Mouse (Mus musculus) testis, postnatal 10 days (tissue): Measurements from ENCODE around the gene Lrrc47.

Source experiments
- DNase-seq: peaks from one replicate; pipeline ENCODE4 v3.0.0; 2021; ENCODE audit warnings: low spot score

Lrrc47 gene

DNA sequence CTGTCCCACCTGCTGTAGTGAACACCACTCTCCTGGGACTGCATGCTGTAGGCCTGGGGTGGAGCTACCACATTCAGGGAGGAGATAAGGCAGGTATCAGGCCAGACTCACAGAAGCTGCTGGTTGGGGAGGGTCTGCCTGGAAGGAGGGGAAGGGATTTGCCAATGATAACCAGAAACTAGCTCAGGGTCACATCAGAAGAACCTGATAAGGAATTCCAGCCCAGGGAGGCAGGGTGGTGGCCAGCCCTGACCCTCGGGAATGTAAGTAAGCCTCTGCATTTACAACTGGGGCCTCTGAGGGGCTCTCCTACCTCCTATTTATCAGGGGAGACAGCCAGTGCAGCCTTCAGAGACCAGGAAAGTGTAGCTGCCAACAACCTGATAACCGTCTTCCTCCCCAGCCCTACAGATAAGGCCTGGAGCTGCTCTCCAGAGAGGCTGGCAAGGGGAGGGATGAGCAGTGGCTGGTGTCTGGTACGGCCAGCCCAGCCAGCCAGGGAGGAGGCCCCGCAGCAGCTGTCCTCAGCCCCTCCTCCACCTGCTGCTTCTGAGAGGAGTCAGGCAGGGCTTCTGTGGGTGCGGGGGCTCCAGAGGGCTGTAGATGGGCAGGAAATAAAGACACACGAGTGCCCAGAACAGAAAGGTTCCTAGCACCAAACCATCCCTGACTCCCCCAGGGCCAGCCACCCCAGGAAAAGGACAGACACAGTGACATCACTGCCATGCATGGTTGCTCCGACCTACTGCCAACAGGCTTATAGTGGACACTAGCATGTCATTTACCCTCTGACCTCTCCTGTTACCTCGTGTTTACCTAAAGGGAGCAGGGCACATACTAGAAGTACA lies 12.4 kb downstream of the Lrrc47 start:
- peak; percentile 73 for DNase-seq

DNA sequence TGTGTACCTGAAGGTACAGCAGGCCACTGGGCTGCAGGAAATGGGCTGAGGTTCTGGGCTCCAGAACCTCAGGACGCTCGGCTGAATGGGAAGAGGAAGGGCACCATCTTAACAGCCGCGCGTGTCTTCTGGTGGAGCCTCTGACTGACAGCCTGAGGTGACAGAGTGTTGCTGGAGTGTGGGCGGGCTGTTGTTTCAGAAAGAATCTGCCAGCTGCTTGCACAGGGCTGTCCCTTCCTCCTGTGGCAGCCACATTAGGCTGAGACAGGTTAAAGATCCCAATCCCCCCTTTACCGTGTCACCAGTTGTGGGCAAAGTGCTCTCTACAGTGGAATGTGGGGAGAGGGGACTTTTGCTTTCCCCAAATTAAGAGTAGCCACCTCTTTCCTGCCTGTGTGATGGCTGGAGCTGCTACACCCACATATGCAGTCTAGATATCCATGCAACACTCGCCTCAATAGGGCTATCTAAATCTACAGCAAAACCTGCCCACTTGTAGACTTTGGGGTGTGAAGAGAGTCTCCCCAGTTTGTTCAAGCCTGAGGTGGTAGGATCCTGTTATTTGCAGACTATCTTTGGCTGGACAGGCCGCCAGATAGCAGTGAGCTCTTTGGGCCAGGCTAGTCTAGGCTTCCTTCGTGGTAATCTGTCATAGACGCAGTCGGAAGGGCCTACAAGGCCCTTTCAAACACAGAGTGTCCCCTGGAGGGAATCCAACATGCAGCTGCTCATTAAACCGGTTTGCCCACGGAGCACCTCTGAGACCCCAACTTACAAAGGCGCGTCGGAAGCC lies 13.4 kb downstream of the Lrrc47 start:
- no peak for DNase-seq

DNA sequence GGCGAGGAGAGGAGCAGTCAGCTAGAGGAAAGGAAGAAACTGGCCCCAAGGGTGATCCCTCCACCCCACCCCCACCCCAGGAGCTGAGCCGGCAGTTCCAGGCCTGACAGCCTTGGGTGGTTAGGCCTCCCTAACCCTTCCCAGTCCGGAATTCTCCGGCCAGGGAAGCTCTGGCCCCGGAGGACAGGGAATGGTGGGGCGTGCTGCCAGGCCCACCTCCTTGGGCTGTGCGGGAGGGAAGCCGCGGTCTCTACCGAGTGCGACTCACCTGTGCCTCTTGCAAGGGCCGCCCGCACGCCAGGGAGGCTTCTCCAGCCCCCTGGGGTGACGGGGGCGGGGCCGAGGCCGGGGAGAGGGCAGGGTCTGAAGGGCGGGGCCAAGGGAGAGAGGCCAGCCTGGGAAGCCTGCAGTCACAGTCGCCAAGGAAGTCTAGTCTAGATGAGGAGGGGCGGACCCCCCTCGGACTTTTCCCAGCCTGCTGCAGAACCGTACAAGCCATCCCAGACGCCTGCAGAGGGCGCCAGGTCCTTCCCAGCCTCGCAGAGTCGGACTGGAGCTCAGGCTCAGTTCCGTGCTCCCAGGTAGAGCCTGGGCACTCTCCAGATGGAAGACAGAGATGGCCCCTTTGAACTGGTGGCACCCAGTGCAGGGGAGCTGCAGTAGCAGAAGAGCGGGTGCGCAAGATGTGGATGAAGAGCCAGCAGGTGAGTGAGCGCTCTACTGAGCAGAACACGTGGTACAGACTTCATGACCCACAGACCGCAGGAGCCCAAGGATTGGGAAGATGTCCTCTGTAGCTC lies 14.3 kb downstream of the Lrrc47 start, which contains the start of gene Smim1:
Smim1 (minus strand) TSS at position 590 of the 800 bp plus-strand sequence.
- peak; percentile 91 for DNase-seq

DNA sequence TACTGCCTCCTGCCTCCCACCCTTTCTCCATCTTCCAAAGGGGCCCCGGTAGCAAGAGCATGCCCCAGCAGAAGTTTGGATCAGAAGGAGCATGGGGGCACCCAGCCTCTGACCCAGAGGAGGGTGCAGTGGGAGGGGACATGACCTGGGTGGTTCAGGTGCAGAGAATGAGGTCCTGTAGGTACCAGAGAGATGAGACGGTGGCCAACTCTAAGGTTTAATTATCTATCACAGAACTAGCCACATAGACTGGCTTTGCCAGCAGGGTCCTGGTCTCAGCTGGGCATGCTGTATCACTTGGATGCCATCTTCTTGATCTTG lies 14.9 kb downstream of the Lrrc47 start:
- no peak for DNase-seq

DNA sequence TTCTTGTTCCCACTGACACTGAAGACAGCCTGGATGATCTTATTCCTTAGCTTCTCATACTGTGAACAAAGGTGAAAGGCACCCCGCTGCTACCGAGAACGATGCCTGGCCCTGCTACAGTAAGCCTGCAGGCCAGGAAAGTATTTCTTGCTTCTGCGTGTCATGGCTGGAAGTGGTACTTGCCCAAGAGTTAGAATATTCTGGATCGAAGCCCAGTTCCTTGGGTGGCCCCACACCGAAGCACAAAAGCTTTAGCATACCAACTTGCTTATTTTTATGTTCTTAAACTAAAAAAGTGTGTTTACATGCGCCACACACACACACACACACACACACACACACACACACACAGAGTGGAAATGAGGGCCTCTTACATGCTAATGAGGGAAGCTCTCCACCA lies 16.5 kb downstream of the Lrrc47 start:
- DNase-seq: no peak

DNA sequence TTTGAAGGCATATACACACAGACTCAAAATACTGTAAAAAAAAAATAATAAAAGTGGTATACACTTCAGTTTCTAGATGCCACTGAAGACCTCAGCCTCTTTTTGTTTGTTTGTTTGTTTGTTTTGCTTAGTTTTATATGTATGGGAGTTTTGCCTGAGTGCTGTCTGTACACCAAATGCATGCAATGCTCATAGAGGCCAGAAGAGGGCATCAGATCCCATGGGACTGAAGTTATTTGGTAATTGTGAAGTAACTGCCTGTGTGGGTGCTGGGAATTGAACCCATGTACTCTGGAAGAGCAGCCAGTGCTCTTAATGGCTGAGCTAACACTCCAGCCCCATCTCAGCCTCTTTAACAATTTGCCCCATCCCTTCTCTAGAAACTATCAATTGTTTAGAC lies 17.1 kb downstream of the Lrrc47 start:
- no peak for DNase-seq

DNA sequence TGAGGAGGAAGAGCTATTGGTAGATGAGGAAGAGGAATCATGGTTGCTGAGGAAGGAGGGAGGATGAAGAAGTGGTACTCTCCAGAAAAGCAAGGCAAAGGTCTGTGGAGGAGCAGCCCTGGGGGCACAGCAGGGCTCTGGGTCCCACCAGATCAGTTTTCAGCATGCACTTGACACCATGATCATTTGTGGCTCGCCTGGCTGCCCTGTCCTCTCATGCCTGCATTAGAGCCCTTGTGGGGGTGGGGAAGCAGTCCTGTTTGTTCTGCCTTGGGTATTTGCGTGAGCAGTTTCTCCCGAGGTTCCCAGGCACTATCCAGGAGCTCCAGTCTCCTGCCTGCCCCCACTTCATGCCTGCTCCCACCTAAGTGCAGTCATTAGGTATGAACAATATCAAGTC lies 25.6 kb downstream of the Lrrc47 start:
- DNase-seq: no peak

DNA sequence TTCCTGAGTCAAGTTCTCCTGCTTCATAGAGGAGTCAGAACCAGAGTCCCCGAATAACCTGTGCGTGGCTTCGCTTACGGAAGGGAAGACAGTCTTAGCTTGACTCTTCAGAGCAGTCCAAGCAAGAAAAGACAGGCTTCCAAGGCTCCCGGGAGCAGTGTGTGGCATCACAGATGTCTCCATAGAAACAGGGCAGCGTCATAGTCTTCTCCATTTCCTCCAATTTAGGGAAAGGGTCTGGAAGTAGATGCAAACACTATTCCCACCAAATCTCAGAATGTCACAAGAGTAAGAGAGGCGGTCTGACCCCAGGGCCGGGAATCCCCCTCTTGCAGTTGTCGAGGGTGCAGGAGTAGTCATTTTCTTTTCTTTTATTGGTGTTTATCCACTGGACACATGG lies 31.0 kb downstream of the Lrrc47 start, which contains the start of gene Ccdc27:
Ccdc27 (minus strand) TSS at position 101 of the 400 bp plus-strand sequence.
- DNase-seq: no peak

DNA sequence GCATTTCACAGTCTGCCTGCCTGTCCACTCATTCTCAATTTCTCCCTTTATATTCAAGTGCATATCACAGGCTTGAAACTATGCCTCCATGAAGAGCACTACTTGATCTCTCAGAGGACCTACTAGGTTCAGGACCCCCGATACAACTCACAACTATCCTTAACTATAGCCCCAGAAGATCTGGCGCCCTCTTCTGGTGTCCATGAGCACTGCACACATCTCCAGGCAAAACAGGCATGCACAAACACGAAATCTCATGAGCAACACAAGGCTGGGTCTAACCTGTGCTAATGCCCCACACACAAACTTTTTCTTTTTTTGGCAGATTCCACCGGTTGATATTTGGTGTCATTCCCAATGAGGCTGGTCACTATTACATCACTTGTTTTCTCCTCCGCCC lies 34.3 kb downstream of the Lrrc47 start:
- DNase-seq: no peak

DNA sequence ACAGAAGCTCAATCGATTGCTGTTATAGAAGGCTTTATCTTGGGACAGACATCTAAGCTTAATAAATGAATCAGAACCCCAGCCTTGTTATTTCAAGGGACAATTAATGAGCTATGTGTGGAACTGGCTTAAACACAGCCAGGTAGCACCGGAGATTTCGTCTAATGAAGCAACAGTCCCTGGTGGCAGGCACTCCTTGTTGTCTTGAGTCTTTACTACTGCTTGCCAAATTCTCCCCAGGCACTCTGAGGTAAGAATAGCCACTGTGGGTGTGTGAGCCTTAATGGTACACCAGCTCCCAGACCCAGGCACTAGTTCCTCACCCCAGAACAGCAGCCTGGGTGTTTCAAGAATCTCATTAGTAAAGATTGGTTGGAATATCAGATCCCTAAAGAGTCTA lies 39.9 kb downstream of the Lrrc47 start:
- no peak for DNase-seq

DNA sequence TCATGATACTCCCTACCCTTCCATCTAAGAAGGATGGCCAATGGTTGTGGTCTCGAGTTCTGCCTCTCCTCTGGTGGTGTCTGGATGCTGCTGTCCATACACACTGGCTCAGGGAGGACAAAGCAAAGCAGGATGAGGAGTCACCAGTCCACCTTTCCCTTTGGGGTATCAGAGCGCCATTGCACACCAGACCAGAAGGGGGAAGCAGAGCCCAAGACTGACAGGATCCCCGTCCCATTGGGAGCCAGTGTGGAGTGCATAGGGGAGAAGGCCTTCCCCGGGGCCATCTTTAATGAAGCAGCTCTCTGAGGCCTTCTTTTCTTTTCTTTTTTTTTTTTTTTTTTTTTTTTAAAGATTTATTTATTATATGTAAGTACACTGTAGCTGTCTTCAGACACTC lies 41.5 kb downstream of the Lrrc47 start:
- DNase-seq: no peak

DNA sequence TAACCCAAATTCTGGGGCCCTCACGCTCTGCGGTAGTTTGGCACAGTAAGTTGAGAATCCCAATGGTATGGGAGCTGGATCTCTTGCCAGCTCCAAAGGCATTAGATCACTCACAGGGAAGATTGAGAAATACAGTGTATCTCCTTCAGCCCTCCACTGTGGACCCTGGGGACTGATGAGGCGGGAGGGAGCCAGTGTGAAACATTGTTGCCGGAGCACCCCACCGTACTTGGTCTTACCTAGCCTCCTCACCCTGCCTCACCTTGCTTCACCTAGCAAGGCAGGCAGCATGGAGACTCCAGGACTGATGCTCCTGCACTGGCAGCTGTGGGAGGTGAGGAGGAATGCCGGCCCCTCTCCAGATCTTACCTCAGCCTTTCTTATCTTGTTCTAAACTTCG lies 44.0 kb downstream of the Lrrc47 start:
- no peak for DNase-seq

DNA sequence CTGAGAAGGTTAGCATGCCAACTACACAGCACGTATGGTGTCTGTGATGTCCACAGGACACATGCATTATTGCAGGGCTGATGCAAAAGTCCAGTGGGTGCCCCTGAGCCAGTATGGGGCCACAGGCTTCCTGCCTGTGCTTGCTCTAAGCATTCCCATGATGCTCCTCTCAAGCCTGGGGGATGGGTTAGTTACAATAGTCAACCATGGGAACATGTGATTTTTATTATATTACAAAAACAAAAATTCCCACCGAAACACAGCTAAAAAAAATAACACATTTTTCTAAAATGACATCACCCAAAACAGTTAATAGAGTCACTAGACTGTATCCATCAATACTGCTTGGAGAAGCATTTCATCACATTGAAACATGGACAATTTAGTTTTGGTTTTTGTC lies 44.5 kb downstream of the Lrrc47 start:
- no peak for DNase-seq

DNA sequence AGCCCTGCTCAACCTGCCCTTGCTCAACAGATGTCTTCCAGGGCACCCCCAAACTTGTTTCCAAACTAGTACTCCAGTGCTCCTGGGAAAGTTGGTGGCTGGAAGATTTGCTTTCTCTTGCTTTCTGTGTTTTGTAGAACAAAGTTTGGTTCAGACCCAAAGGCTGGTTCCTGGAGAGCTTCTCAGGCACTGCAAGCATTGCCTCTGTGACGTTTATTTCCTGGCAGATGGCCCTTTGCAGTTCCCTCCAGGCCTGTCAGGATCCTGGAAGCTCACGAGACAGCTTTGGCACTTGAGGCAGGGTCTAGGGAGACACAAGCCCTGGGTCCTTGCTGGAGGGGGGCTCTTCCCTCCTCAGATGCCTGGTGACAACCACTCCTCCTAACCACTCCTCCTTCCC lies 45.1 kb downstream of the Lrrc47 start:
- no peak for DNase-seq

DNA sequence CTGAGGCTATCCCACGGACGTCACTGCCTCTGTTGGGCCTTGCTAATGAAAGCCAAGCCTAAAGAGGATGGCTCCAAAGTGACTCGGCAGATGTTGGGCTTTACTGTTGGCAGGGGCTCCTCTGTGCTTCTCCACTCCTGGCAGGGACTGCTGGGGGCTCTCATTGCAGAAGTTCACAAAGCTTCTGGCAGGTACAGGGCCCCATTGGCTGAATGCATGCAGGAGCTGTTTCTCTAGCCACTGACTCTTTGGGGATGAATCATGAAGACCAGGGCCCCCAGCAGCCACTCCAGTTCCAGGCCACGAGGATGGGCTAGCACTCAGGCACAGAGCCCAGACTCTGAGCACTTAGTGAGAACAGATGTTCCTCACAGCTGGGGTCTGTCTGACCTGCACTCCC lies 46.2 kb downstream of the Lrrc47 start:
- DNase-seq: no peak

DNA sequence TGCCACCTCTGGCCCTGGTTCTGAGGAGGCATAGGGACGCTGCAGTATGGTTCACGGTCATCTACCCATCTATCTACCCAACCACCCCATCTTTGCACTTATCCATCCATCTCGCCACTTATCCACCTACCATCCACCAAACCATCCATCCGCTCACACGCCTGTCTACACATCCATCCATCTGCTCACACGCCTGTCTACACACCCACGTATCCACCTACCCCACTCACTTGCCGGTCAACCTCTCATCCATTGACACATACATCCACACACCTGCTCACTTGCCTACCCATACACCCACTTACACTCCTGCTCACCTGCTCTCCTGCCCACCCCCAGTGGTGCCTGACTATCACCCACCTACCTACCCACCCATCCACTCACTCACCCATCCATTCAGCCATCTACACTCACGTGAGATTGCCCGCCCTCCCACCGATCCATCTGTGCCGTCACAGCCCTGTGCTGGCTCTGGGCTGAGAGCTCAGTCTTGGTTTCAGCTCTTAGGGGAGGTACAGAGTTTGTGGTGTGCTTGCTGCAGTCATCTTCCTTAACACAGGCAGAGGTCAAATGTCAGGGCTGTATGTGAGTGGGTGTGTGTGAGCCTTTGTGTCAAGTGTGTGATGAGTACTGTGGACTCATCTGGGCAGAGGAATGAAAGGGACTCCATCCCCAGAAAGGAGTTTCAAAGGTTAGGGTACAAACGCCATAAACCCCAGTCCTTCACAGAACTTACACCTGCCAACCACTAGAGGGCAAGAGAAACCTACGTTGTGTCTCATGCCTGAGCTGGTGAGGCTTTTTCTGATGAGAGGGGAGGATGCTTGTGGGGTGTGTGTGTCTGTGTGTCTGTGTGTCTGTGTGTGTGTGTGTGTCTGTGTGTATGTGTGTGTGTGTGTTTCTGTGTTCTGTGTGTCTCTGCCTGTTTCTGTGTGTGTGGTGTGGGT lies 53.6 kb downstream of the Lrrc47 start:
- no peak for DNase-seq

DNA sequence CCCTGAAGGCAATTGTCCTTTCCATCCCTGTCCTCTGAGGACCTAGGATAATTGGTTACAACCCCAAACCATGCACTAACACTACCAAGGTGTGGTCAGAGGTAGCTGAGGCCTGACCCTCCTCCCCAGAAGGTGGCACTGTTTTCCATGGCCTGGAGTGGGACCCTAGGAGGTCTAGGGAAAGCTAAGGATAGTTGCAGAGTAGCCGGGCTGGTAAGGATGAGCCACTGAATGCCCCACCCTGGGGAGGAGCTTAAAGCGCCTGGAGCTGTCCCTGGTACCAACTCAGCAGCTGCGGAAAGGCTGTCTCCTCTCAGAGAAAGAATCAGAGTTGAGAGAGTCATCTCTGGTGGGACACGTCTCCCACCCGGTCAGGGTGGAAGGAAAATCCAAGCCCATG lies 59.4 kb downstream of the Lrrc47 start:
- peak; percentile 75 for DNase-seq
